Mouse (Mus musculus) stomach, embryonic 16.5 days (tissue): Measurements from ENCODE around the gene Sqstm1. TPM values are rescaled to one million over a fixed set of nuclear protein-coding genes. Genes with fewer than 3 reads are reported as not detected.
A peak's percentile ranks its signal among the peaks of the same experiment; 100 is the strongest.

Experiments
- ATAC-seq: fragments of 200-750 bp; cut with Nextera tagmentation; 2 replicates; pipeline ENCODE4 v1.8.0; 2017; ENCODE audit warnings: moderate number of reproducible peaks, moderate TSS enrichment; ENCODE audit not compliant: insufficient read depth, low FRiP score
- H3K27ac ChIP-seq: fragments of 300-500 bp; sonication (generic); 2 replicates; pipeline ENCODE4 v1.5.1; 2014; ENCODE audit warnings: low read length
- H3K27me3 ChIP-seq: fragments of 300-500 bp; sonication (generic); 2 replicates; pipeline ENCODE4 v1.6.1; 2014; ENCODE audit warnings: low read length, control low read depth, mixed read lengths; ENCODE audit not compliant: control insufficient read depth, insufficient read depth
- H3K36me3 ChIP-seq: fragments of 300-500 bp; sonication (generic); 2 replicates; pipeline ENCODE4 v1.6.1; 2014; ENCODE audit warnings: low read length; ENCODE audit not compliant: control insufficient read depth, insufficient read depth
- H3K4me1 ChIP-seq: fragments of 300-500 bp; sonication (generic); 2 replicates; pipeline ENCODE4 v1.6.1; 2014; ENCODE audit warnings: low read length, control low read depth, mixed read lengths; ENCODE audit not compliant: control insufficient read depth, insufficient read depth
- H3K4me2 ChIP-seq: fragments of 300-500 bp; sonication (generic); 2 replicates; pipeline ENCODE4 v1.6.1; 2014; ENCODE audit warnings: low read depth, low read length, mixed read lengths
- H3K4me3 ChIP-seq: fragments of 300-500 bp; sonication (generic); replicated peaks from 2 replicates; pipeline ENCODE4 v1.5.1; 2014; ENCODE audit warnings: mild to moderate bottlenecking, low read length
- H3K9ac ChIP-seq: fragments of 300-500 bp; sonication (generic); 2 replicates; pipeline ENCODE4 v1.6.1; 2014; ENCODE audit warnings: low read length
- H3K9me3 ChIP-seq: fragments of 300-500 bp; sonication (generic); replicated peaks from 2 replicates; pipeline ENCODE4 v1.6.1; 2016; ENCODE audit warnings: low read length, control low read depth; ENCODE audit not compliant: control insufficient read depth
- WGBS: fragments of 180-500 bp; shearing (Covaris S2); extraction: QIAGEN DNeasy Blood & Tissue Kit; methylation state at CpG from one replicate; pipeline ENCODE4 v1.1.7; 2014; 5-methylcytosine and 5-hydroxymethylcytosine counted together
- polyA plus RNA-seq: library from polyadenylated mRNA; unstranded; fragments of >200 nt; fragmentation: Nextera tagmentation; extraction: Ambion mirVana; gene quantifications from 2 replicates; pipeline ENCODE4 v1.2.1, GENCODE M21; 2015

Sqstm1 gene
- polyA plus RNA-seq, 1 experiment from 2014 or later = 202 TPM

- Histone ChIP-seq H3K9ac (no peak overlapping the region), H3K4me1 (peaks cover 5% of the 10 kb centered on the region; the same call in 1 of the 2 replicates), H3K36me3 (no peaks in the 10 kb centered on the region), H3K4me2 (no peak overlapping the region), H3K9me3 (no peaks in the 10 kb centered on the region), H3K27me3 (no peaks in the 10 kb centered on the region), H3K4me3 (no peak overlapping the region), H3K27ac (no peak overlapping the region)
- 56% methylated on average over 4 of the region's 4 CpGs for WGBS
- ATAC-seq = no peak
Observed at GRCm38 (mm10) chr11:50190362-50190761, 20.3 kb downstream of the Sqstm1 start.

- H3K9ac ChIP-seq = 0 out of 2 replicates have a peak overlapping the region, but pooled peaks have one; percentile 5
- H3K27ac ChIP-seq = no peak overlapping the region; the same call in 1 of the 2 replicates
- no peaks in the 10 kb centered on the region for H3K36me3 ChIP-seq
- no peak overlapping the region for H3K4me3 ChIP-seq
- no peaks in the 10 kb centered on the region for H3K4me1 ChIP-seq
- H3K27me3 ChIP-seq = no peaks in the 10 kb centered on the region
- H3K4me2 ChIP-seq = no peak overlapping the region
- ATAC-seq = no peak
- no peaks in the 10 kb centered on the region for H3K9me3 ChIP-seq
- WGBS = 51% methylated on average over 7 of the region's 7 CpGs
Observed at GRCm38 (mm10) chr11:50188682-50189081, 21.9 kb downstream of the Sqstm1 start.

GRCm38 (mm10) chr11:50184788-50185187 lies 25.8 kb downstream of the Sqstm1 start:
- ATAC-seq = no peak

GRCm38 (mm10) chr11:50182702-50183101 lies 27.9 kb downstream of the Sqstm1 start:
- no peaks in the 10 kb centered on the region for H3K4me1 ChIP-seq
- 70% methylated on average over 4 of the region's 4 CpGs for WGBS
- H3K4me2 ChIP-seq = no peak overlapping the region

More at GRCm38 (mm10) chr11:50184788-50185187, 25.8 kb downstream of the Sqstm1 start:
- no peaks in the 10 kb centered on the region for H3K36me3 ChIP-seq
- no peak overlapping the region for H3K4me2 ChIP-seq
- H3K27me3 ChIP-seq = no peaks in the 10 kb centered on the region
- H3K9me3 ChIP-seq = no peaks in the 10 kb centered on the region
- no peak overlapping the region for H3K27ac ChIP-seq
- H3K9ac ChIP-seq = no peak overlapping the region
- H3K4me1 ChIP-seq = no peaks in the 10 kb centered on the region
- WGBS = 70% methylated on average over 3 of the region's 3 CpGs
- H3K4me3 ChIP-seq = no peak overlapping the region

GRCm38 (mm10) chr11:50180478-50181231 lies 30.0 kb downstream of the Sqstm1 start:
- no peaks in the 10 kb centered on the region for H3K27me3 ChIP-seq
- 76% methylated on average over 6 of the region's 6 CpGs for WGBS
- no peak overlapping the region for H3K27ac ChIP-seq

More at GRCm38 (mm10) chr11:50182702-50183101, 27.9 kb downstream of the Sqstm1 start:
- no peaks in the 10 kb centered on the region for H3K36me3 ChIP-seq
- H3K27me3 ChIP-seq = no peaks in the 10 kb centered on the region
- H3K4me3 ChIP-seq = no peak overlapping the region
- no peak overlapping the region for H3K9ac ChIP-seq
- H3K9me3 ChIP-seq = no peaks in the 10 kb centered on the region
- no peak for ATAC-seq
- H3K27ac ChIP-seq = no peak overlapping the region

GRCm38 (mm10) chr11:50178532-50179488 lies 31.8 kb downstream of the Sqstm1 start:
- peaks cover 5% of the 10 kb centered on the region; the same call in 1 of the 2 replicates for H3K4me1 ChIP-seq
- H3K9ac ChIP-seq = no peak overlapping the region

More at GRCm38 (mm10) chr11:50180478-50181231, 30.0 kb downstream of the Sqstm1 start:
- Histone ChIP-seq H3K36me3 (no peaks in the 10 kb centered on the region), H3K9ac (no peak overlapping the region), H3K4me1 (0 out of 2 replicates have a peak, but pooled peaks cover under 1% of the 10 kb centered on the region), H3K4me3 (no peak overlapping the region), H3K9me3 (no peaks in the 10 kb centered on the region), H3K4me2 (no peak overlapping the region)
- ATAC-seq = no peak

GRCm38 (mm10) chr11:50177111-50177510 lies 33.5 kb downstream of the Sqstm1 start:
- Histone ChIP-seq H3K4me2 (no peak overlapping the region), H3K4me3 (no peak overlapping the region), H3K27me3 (no peaks in the 10 kb centered on the region), H3K4me1 (peaks cover 5% of the 10 kb centered on the region; the same call in 1 of the 2 replicates), H3K27ac (no peak overlapping the region), H3K36me3 (no peaks in the 10 kb centered on the region), H3K9me3 (no peaks in the 10 kb centered on the region), H3K9ac (no peak overlapping the region)
- ATAC-seq = no peak
- WGBS = 67% methylated on average over 6 of the region's 6 CpGs

More at GRCm38 (mm10) chr11:50178532-50179488, 31.8 kb downstream of the Sqstm1 start:
- no peak for ATAC-seq
- Histone ChIP-seq H3K27ac (no peak overlapping the region), H3K4me2 (no peak overlapping the region), H3K4me3 (no peak overlapping the region), H3K9me3 (no peaks in the 10 kb centered on the region), H3K36me3 (no peaks in the 10 kb centered on the region), H3K27me3 (no peaks in the 10 kb centered on the region)
- WGBS = 71% methylated on average over 5 of the region's 5 CpGs

GRCm38 (mm10) chr11:50176351-50176750 lies 34.3 kb downstream of the Sqstm1 start:
- ATAC-seq = no peak
- H3K27ac ChIP-seq = no peak overlapping the region
- WGBS = 44% methylated on average over 3 of the region's 3 CpGs
- H3K4me3 ChIP-seq = no peak overlapping the region
- H3K4me2 ChIP-seq = no peak overlapping the region
- no peaks in the 10 kb centered on the region for H3K27me3 ChIP-seq
- no peak overlapping the region for H3K9ac ChIP-seq
- H3K36me3 ChIP-seq = 0 out of 2 replicates have a peak, but pooled peaks cover 4% of the 10 kb centered on the region
- H3K4me1 ChIP-seq = peaks cover 5% of the 10 kb centered on the region; the same call in 1 of the 2 replicates
- H3K9me3 ChIP-seq = no peaks in the 10 kb centered on the region
